Mouse (Mus musculus): ENCODE results near the gene Cfap97d1.

Cfap97d1 gene

DNA sequence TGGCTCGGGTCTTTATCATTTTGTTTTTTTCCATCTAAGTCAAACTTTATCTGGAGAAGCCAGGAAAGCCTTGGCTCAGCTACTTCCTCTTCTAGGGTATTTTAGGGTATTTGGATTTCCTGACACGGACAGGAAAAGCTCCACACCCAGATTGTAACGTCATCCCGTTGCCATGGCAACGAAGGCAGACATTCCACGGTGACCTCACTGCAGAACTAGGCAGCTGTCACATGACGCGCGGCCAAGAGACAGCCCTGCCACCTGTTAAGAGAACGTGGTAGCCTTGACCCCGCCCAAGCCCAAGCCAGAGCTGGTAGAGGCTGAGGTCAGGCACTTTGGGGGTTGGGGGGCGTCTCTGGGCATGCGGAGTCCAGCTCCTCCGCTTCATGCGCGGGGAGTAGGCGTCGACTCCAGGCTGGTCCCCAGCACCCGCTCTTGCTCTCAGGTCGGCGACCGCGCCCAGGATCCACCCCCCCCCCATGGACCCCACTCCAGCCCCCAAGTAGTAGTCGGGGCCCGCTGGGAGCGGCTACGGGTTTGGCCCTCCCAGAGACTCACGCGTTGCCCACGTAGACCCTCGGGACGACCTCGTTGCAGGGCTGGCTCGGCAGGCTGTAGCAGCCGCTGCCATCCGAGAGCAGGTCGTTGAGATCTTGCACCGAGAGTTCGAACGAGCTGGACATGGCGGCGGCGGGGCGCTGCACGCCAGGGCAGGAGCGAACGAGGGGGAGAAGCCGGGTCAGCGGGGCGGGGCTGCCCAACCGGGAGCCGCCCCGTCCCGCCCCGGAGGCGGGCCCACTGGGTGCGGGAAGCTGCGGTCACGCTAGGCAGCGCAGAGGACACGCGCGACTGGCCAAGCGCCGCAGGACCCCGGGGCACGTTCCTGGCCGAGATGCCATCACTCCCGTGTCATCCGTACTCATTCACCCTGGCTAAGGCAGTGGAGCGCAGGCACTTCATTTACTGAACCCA lies at the start of gene Cfap97d1:
TSS of gene Cfap97d1 (plus strand) at position 226 of the 972 bp plus-strand sequence.
- DNase-seq (ENCODE audit: low spot score) = peak; percentile 91

DNA sequence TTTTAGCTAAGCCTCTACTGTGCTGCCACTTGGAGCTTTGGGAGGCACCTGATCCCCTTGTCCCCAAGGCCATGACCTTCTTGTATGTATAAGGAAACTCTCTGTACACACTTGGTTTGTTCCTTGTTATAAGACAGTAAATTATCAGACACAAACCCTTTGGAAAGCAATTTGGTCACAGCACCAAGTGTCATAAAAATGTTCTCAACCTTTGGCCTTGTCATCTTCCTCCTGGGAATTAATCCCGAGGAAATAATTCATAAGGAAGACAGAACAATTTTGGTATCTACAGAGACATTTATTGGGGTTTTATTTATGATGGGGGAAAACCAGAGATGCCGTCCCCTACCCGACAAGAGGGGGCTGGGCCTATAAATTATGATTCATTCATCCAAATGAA lies 48.3 kb upstream of the Cfap97d1 start:
- DNase-seq (ENCODE audit: low spot score) = no peak

- DNase-seq (ENCODE audit: low spot score) = peak; percentile 49
Measured at GRCm38 (mm10) chr11:101936421-101936820, 47.7 kb upstream of the Cfap97d1 start.

- peak; percentile 58 for DNase-seq (ENCODE audit: low spot score)
Measured at GRCm38 (mm10) chr11:101937108-101937507, 47.0 kb upstream of the Cfap97d1 start.

GRCm38 (mm10) chr11:101943055-101943454 lies 41.0 kb upstream of the Cfap97d1 start:
- no peak for DNase-seq (ENCODE audit: low spot score)

DNA sequence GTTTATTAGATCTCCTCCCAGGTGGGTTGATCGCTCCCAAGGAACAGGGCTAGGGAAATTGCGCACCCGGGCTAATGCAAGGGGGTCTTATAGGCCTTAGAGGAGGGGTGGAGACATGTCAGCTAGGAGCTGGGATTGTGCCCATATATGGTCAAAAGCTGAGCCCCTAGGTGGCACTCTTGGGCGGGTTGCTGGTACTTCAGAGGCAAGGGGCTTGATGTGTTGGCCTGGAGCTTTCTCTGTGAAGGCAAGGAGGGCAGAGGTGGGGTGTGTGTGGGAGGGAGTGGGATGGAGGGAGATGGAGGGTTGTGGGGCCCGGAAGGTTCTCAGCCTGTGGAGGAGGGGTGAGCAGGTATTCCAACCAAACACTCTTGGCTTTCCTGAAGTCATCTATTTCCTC lies 37.6 kb upstream of the Cfap97d1 start:
- peak; percentile 73 for DNase-seq (ENCODE audit: low spot score)

DNA sequence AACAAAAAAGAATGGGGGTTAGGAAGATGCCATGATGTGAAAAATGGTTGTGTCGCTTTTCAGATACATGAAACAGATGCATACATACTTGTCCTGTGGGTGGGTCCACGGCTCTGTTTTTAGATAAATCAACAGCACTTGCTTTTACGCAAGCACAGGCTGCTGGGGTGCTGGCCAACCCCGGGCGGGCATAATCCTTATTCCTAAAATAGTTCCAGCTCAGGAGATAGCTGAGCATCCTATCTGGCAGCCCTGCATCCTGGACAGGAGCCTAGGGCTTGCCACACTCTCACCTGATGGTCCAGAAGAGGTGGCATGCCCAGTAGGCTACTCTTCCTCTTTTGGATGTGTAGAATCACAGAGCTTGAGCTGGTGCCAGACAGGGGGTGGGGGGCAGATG lies 34.1 kb upstream of the Cfap97d1 start:
- no peak for DNase-seq (ENCODE audit: low spot score)

- no peak for DNase-seq (ENCODE audit: low spot score)
Measured at GRCm38 (mm10) chr11:101952541-101953341, 31.3 kb upstream of the Cfap97d1 start.

DNA sequence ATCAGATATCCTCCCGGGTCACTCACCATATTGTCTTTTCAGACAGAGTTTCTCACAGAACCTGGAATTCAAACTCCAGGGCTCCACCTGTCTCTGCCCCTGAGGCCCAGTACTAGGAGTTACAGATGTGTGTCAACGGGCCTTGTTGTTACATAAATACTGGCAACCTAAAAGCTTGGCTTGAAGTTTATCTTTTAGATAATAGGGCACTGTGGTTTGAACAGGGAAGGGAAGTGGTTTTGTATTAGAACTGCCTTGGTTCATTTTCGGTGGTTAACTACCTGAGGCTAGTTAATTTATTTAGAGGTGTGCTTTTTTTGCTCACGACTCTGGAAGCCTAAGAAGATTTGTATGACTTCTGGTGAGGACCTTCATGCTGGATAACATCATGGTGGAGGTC lies 30.6 kb upstream of the Cfap97d1 start:
- DNase-seq (ENCODE audit: low spot score) = no peak

DNA sequence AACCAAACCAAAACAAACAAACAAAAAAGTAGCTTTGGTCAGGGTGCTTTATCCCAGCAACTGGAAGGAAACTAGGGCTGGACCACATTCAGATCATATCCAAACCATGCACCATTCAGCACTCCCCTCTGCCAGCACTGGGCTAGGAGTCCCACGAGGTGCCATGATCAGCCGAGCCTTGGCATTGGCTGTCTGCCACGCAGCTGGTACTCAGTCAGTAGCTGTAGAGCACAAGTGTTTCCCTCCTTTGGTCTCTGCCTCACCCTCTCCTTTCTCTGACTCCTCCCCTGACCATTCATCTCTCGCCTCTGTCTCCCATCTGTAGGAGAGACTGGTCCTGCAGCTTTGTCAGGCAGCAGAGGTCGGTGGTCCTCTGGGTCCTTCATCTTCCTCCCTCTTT lies 26.6 kb upstream of the Cfap97d1 start:
- DNase-seq (ENCODE audit: low spot score) = no peak

DNA sequence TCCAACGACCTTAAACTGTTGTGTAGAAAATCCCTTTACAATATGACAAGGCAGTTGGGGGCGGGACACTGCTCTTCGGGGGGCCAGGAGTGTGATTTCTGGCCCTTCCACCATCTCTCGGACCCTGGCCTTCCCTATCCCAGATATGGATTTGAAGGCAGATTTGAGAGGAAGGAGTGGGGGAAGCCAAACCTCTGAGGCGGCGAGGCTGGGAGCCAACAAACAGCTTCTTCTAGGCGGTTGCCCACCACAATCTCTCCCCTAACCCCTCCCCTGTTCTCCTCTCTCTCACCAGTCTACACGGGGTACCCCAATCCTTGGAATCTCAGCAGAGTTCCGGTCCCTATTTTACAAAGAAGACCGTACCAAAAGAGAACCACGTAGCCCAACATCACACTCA lies 21.0 kb upstream of the Cfap97d1 start:
- no peak for DNase-seq (ENCODE audit: low spot score)

DNA sequence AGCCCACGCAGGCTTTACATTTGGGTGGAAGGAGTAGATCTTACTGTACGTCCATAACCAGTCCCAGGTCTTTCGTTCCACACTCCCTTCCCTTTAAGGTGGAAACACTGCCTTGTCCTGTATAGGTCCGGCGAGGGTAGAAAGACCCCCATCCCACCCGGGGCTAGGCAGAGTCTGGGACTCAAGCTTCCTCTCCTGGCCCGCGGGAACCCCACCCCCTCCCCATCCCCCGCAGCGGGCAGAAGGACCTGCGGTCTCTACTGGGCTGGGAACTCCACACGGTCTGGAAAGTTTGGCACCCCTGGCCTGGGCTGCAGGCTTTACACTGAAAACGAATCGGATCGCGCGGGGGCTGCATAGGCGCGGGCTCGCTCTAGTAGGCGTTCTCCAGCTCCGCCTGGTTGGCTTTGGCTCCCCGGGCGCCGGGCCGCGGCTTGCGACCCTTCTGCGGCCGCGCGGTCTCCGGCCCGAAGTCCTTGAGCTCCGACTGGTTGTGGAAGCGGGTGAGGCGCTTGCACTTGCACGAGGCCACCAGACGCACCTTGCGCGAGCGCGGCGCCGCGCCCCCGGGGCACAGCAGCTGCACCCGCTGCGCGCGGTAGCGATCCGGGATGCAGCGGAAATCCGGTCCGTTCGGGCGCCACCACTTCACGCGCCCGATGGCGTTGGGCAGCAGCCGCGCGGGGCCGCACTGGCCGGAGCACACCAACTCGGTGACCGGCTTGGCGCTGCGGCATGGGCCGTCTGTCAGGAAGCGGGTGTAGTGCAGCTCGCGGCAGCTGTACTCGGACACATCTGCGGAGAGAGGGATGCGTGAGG lies 20.4 kb upstream of the Cfap97d1 start:
- peak; percentile 63 for DNase-seq (ENCODE audit: low spot score)

GRCm38 (mm10) chr11:101964647-101965046 lies 19.4 kb upstream of the Cfap97d1 start:
- no peak for DNase-seq (ENCODE audit: low spot score)

DNA sequence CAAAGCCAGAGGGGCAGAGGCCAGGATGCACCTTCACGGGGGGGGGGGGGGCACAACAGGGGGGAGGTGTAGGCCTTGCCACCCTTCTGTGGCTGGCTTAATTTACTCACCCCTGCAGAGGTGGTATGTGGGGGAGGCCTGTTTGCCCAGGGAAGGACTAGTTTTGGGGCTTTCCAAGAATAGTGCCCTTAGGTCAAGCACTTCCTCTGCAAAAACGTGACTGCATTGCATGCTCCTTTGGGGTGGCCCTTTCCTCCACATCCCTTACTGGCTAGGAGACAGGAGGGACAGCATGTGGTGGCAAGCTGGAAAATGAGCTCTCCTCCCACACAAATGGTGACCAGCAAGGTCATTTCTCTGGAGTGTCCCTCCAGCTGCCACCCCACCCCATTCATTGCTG lies 18.5 kb upstream of the Cfap97d1 start:
- DNase-seq (ENCODE audit: low spot score) = no peak

DNA sequence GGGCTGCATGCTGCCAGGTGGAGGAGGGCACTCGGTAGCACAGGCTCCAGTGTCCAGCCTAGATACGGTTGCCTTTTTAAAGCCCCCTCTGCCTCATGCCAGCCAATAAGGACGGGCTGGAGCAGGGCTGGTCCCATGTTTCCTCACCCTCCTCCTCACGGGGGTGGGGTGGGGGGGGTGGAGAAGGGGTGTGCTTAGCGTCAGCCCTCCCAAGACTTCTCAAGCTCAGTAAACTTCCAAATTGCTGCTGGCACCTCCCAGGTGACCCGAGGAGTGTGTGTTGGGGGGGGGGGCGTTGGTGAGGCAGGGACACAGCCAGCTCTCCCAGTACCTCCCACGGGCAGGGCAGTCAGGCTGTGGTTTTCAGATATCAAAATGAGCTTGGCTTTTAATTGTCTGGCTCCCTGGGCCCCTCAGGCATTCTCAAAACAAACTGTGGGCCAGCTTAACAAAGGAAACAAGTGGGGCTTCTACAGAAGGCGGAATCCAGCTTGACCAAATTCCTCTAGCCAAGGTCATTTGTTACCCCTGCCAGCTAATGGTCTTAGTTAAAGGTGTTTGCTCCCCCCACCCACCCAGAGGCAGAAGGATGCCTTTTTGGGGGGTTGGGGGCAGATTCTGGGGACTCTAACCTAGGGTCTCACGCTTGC lies 17.0 kb upstream of the Cfap97d1 start, which contains the start of gene Sost:
TSS of gene Sost (minus strand) at position 51 of the 650 bp plus-strand sequence.
- DNase-seq (ENCODE audit: low spot score) = no peak

DNA sequence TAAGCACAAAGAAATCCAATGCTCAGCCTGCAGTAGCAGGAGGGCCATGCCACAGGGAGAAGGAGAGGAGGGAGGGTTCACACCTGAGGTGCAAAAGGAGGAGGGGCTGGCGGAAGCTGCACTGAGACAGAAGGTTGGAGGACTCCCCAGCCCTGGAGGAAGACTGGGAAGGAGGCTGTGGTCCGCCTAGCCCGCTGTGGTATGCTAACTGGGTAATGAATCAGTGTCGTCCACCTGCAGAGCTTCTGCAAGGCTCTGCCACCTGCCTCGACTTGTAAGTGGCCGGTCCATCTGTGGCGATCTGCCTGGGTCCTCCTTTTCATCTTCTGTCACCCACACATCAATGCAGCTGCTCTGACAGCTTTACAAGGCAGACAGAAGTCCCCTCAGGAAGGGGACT lies 15.8 kb upstream of the Cfap97d1 start:
- DNase-seq (ENCODE audit: low spot score) = no peak

- peak; percentile 95 for DNase-seq (ENCODE audit: low spot score)
Measured at GRCm38 (mm10) chr11:101968791-101969190, 15.3 kb upstream of the Cfap97d1 start.

- no peak for DNase-seq (ENCODE audit: low spot score)
Measured at GRCm38 (mm10) chr11:101969835-101970234, 14.2 kb upstream of the Cfap97d1 start.

- peak; percentile 53 for DNase-seq (ENCODE audit: low spot score)
Measured at GRCm38 (mm10) chr11:101971410-101971809, 12.7 kb upstream of the Cfap97d1 start.

DNA sequence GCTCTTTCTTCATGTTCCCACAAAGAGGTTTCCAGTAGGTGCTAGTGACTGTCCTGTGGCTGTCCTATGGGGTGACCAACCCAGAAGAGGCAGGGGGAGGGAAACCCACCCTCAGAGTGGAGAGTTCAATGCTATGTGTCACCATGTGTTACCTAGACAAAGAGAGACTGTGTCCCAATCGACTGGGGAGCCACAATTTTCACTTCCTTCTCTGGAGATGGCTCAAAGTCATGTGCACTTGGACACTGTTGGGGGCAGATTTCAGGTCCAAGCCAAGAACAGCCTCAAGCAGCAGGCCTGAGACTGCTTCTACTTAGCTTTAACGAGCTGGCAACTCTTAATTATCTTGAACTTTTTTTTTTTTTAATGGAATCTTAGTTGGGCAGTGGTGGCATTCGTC lies 12.0 kb upstream of the Cfap97d1 start:
- no peak for DNase-seq (ENCODE audit: low spot score)

DNA sequence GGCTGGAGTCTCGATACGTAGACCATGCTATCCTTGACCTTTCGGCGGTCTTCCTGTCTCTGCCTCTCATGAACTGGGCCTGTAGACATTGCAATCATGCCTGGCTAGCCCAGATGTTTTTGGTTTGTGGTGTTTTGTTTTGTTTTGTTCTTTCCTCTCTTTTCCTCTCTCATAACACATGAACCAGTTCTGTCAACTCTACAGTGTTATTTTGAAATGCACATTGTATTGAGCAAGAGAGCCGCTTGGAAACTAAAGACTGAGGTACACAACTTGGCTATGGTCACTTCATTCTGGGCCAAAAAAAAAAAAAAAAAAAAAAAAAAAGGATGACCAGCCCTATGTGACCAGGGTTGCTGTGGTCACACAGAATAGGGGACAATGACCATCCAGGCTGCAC lies 11.4 kb upstream of the Cfap97d1 start:
- DNase-seq (ENCODE audit: low spot score) = no peak

Measured in retina, embryonic 14.5 days (tissue).